Mouse (Mus musculus) heart, embryonic 16.5 days (tissue): ENCODE results near the gene Il1rn. TPM values are rescaled to one million over a fixed set of nuclear protein-coding genes. Genes with fewer than 3 reads are reported as not detected.

ENCODE experiments used
- ATAC-seq: fragments of 200-750 bp; cut with Nextera tagmentation; replicated peaks from 2 replicates; pipeline ENCODE4 v1.8.0; 2017; ENCODE audit warnings: moderate number of reproducible peaks; ENCODE audit not compliant: insufficient read depth, low FRiP score; ENCODE audit errors: extremely low read depth
- H3K27ac ChIP-seq: fragments of 300-500 bp; sonication (generic); 2 replicates; pipeline ENCODE4 v1.5.1; 2014; ENCODE audit warnings: mild to moderate bottlenecking, low read length, control low read depth, moderate library complexity
- H3K27me3 ChIP-seq: fragments of 300-500 bp; sonication (generic); 2 replicates; pipeline ENCODE4 v1.6.1; 2014; ENCODE audit warnings: low read length, mixed read lengths; ENCODE audit not compliant: control insufficient read depth, insufficient read depth
- H3K36me3 ChIP-seq: fragments of 300-500 bp; sonication (generic); 2 replicates; pipeline ENCODE4 v1.6.1; 2014; ENCODE audit not compliant: control insufficient read depth, insufficient read depth
- H3K4me1 ChIP-seq: fragments of 300-500 bp; sonication (generic); 2 replicates; pipeline ENCODE4 v1.6.1; 2014; ENCODE audit warnings: low read length, mixed read lengths; ENCODE audit not compliant: control insufficient read depth, insufficient read depth
- H3K4me2 ChIP-seq: fragments of 300-500 bp; sonication (generic); 2 replicates; pipeline ENCODE4 v1.6.1; 2014; ENCODE audit warnings: low read depth, mild to moderate bottlenecking, control low read depth, low read length
- H3K4me3 ChIP-seq: fragments of 300-500 bp; sonication (generic); 2 replicates; pipeline ENCODE4 v1.5.1; 2014; ENCODE audit warnings: mild to moderate bottlenecking, control low read depth, low read length
- H3K9ac ChIP-seq: fragments of 300-500 bp; sonication (generic); 2 replicates; pipeline ENCODE4 v1.6.1; 2014; ENCODE audit warnings: low read length, control low read depth
- H3K9me3 ChIP-seq: fragments of 300-500 bp; sonication (generic); replicated peaks from 2 replicates; pipeline ENCODE4 v1.6.1; 2016; ENCODE audit warnings: low read length; ENCODE audit not compliant: control insufficient read depth
- WGBS: fragments of 180-500 bp; shearing (Covaris S2); extraction: QIAGEN DNeasy Blood & Tissue Kit; methylation state at CpG from one replicate; pipeline ENCODE4 v1.1.7; 2014; 5-methylcytosine and 5-hydroxymethylcytosine counted together
- polyA plus RNA-seq: library from polyadenylated mRNA; unstranded; fragments of >200 nt; fragmentation: Nextera tagmentation; extraction: Ambion mirVana; gene quantifications from 2 replicates; pipeline ENCODE4 v1.2.1, GENCODE M21; 2015

Il1rn gene
- polyA plus RNA-seq, 1 experiment from 2014 or later = 2.1 TPM

GRCm38 (mm10) chr2:24386158-24386963, 49.7 kb downstream of the Il1rn start:
- Histone ChIP-seq H3K9ac (peak overlapping the region; percentile 21; the same call in 1 of the 2 replicates), H3K27me3 (no peaks in the 10 kb centered on the region), H3K27ac (peak overlapping the region; percentile 27; the same call in 1 of the 2 replicates), H3K9me3 (no peaks in the 10 kb centered on the region), H3K4me3 (peak overlapping the region; percentile 38), H3K4me1 (no peaks in the 10 kb centered on the region), H3K36me3 (no peaks in the 10 kb centered on the region), H3K4me2 (peak overlapping the region; percentile 39)
- WGBS = 77% methylated on average over 21 of the region's 21 CpGs
- ATAC-seq = peak; percentile 39; the same call in 1 of the 2 replicates

- WGBS = 67% methylated on average over 2 of the region's 2 CpGs
- no peaks in the 10 kb centered on the region for H3K4me1 ChIP-seq
- no peak overlapping the region for H3K27ac ChIP-seq
- no peak for ATAC-seq
- peak overlapping the region; percentile 21; the same call in 1 of the 2 replicates for H3K9ac ChIP-seq
- peak overlapping the region; percentile 38 for H3K4me3 ChIP-seq
- H3K27me3 ChIP-seq = no peaks in the 10 kb centered on the region
- H3K9me3 ChIP-seq = no peaks in the 10 kb centered on the region
- no peaks in the 10 kb centered on the region for H3K36me3 ChIP-seq
- H3K4me2 ChIP-seq = peak overlapping the region; percentile 39
Observed at GRCm38 (mm10) chr2:24386964-24387320, 50.3 kb downstream of the Il1rn start.

GRCm38 (mm10) chr2:24387361-24388283, 51.0 kb downstream of the Il1rn start:
- H3K9ac ChIP-seq = no peak overlapping the region
- peak overlapping the region; percentile 39 for H3K4me2 ChIP-seq
- H3K4me3 ChIP-seq = peak overlapping the region; percentile 38
- ATAC-seq = no peak
- no peaks in the 10 kb centered on the region for H3K4me1 ChIP-seq
- H3K27ac ChIP-seq = no peak overlapping the region
- H3K36me3 ChIP-seq = no peaks in the 10 kb centered on the region
- 76% methylated on average over 4 of the region's 4 CpGs for WGBS
- no peaks in the 10 kb centered on the region for H3K27me3 ChIP-seq
- H3K9me3 ChIP-seq = no peaks in the 10 kb centered on the region

- WGBS = 76% methylated on average over 2 of the region's 2 CpGs
- Histone ChIP-seq H3K9me3 (no peaks in the 10 kb centered on the region), H3K27ac (no peak overlapping the region), H3K9ac (no peak overlapping the region), H3K27me3 (no peaks in the 10 kb centered on the region), H3K36me3 (no peaks in the 10 kb centered on the region), H3K4me1 (no peaks in the 10 kb centered on the region), H3K4me3 (no peak overlapping the region), H3K4me2 (no peak overlapping the region)
- no peak for ATAC-seq
Observed at GRCm38 (mm10) chr2:24393251-24393650, 56.6 kb downstream of the Il1rn start.

GRCm38 (mm10) chr2:24397115-24397514, 60.5 kb downstream of the Il1rn start:
- WGBS = 9% methylated on average over 2 of the region's 2 CpGs
- Histone ChIP-seq H3K9me3 (0 out of 2 replicates have a peak, but pooled peaks cover 2% of the 10 kb centered on the region), H3K4me3 (no peak overlapping the region), H3K27ac (no peak overlapping the region), H3K27me3 (no peaks in the 10 kb centered on the region), H3K9ac (no peak overlapping the region), H3K4me1 (peaks cover 6% of the 10 kb centered on the region; the same call in 1 of the 2 replicates), H3K4me2 (no peak overlapping the region), H3K36me3 (no peaks in the 10 kb centered on the region)
- no peak for ATAC-seq

GRCm38 (mm10) chr2:24400711-24401110, 64.1 kb downstream of the Il1rn start:
- Histone ChIP-seq H3K27ac (peak overlapping the region; percentile 54), H3K27me3 (0 out of 2 replicates have a peak, but pooled peaks cover 2% of the 10 kb centered on the region), H3K4me1 (peaks cover 6% of the 10 kb centered on the region; the same call in 1 of the 2 replicates), H3K36me3 (no peaks in the 10 kb centered on the region), H3K4me3 (no peak overlapping the region), H3K9ac (no peak overlapping the region), H3K9me3 (0 out of 2 replicates have a peak, but pooled peaks cover 2% of the 10 kb centered on the region), H3K4me2 (peak overlapping the region; percentile 33; the same call in 1 of the 2 replicates)
- 65% methylated on average over 3 of the region's 3 CpGs for WGBS
- peak; percentile 71 for ATAC-seq

Other genes starting within 250 kb of the Il1rn start
- not detected in 2 replicates for gene Tbpl2, start 240.3 kb upstream of the Il1rn start, polyA plus RNA-seq
- not detected in 2 replicates for gene Il1f8, start 183.7 kb upstream of the Il1rn start, polyA plus RNA-seq
- not detected in 2 replicates for gene Il1f9, start 150.4 kb upstream of the Il1rn start, polyA plus RNA-seq
- gene Il1f6, start 121.4 kb upstream of the Il1rn start, polyA plus RNA-seq = not detected in 2 replicates
- gene Il1f5, start 59.9 kb upstream of the Il1rn start, polyA plus RNA-seq = not detected in 2 replicates
- gene Il1f10, start 45.7 kb upstream of the Il1rn start, polyA plus RNA-seq = not detected in 2 replicates
- 3.9 and 5.9 TPM in 2 replicates for gene Psd4, start 30.7 kb downstream of the Il1rn start, polyA plus RNA-seq
- gene Pax8, start 138.7 kb downstream of the Il1rn start, polyA plus RNA-seq = not detected in 2 replicates